Mouse (Mus musculus): ENCODE data around the gene Nnmt. TPM values are rescaled to one million over a fixed set of nuclear protein-coding genes. Genes with fewer than 3 reads are reported as not detected.

The Nnmt gene
- polyA plus RNA-seq, 1 experiment from 2014 or later = 6.1 TPM

GRCm38 (mm10) chr9:48649098-48649766 lies 44.3 kb upstream of the Nnmt start:
- 8% methylated on average over 22 of the region's 22 CpGs for WGBS
- Histone ChIP-seq H3K27ac (ENCODE audit: low read depth, low read length) (peak overlapping the region; percentile 7; the same call in 1 of the 2 replicates), H3K9ac (ENCODE audit: low read depth, low read length) (0 out of 2 replicates have a peak overlapping the region, but pooled peaks have one; percentile 40), H3K4me1 (replicated peaks; ENCODE audit: control insufficient read depth, insufficient read depth, low read length) (0 out of 2 replicates have a peak, but pooled peaks cover 5% of the 10 kb centered on the region), H3K9me3 (ENCODE audit: control insufficient read depth) (0 out of 2 replicates have a peak, but pooled peaks cover 3% of the 10 kb centered on the region), H3K4me3 (ENCODE audit: low read depth, low read length) (peak overlapping the region; percentile 17; the same call in 1 of the 2 replicates), H3K4me2 (replicated peaks; ENCODE audit: low read depth) (peak overlapping the region; percentile 56), H3K27me3 (replicated peaks; ENCODE audit: control insufficient read depth, insufficient read depth, low read length) (no peaks in the 10 kb centered on the region), H3K36me3 (ENCODE audit: control insufficient read depth, insufficient read depth) (no peaks in the 10 kb centered on the region)
- peak; percentile 22 for ATAC-seq
- no peak for TF ChIP-seq CTCF (IDR thresholded peaks at IDR 0.05; ENCODE audit: low read depth)

GRCm38 (mm10) chr9:48648285-48649097 lies 43.5 kb upstream of the Nnmt start:
- no peak for TF ChIP-seq CTCF (IDR thresholded peaks at IDR 0.05; ENCODE audit: low read depth)
- 0 out of 2 replicates have a peak overlapping the region, but pooled peaks have one; percentile 7 for H3K27ac ChIP-seq (ENCODE audit: low read depth, low read length)
- WGBS = 68% methylated on average over 12 of the region's 12 CpGs
- H3K27me3 ChIP-seq (replicated peaks; ENCODE audit: control insufficient read depth, insufficient read depth, low read length) = no peaks in the 10 kb centered on the region
- no peaks in the 10 kb centered on the region for H3K36me3 ChIP-seq (ENCODE audit: control insufficient read depth, insufficient read depth)
- no peak for ATAC-seq
- H3K4me1 ChIP-seq (replicated peaks; ENCODE audit: control insufficient read depth, insufficient read depth, low read length) = 0 out of 2 replicates have a peak, but pooled peaks cover 5% of the 10 kb centered on the region
- 0 out of 2 replicates have a peak, but pooled peaks cover 3% of the 10 kb centered on the region for H3K9me3 ChIP-seq (ENCODE audit: control insufficient read depth)
- H3K4me3 ChIP-seq (ENCODE audit: low read depth, low read length) = 0 out of 2 replicates have a peak overlapping the region, but pooled peaks have one; percentile 17
- peak overlapping the region; percentile 56 for H3K4me2 ChIP-seq (replicated peaks; ENCODE audit: low read depth)
- H3K9ac ChIP-seq (ENCODE audit: low read depth, low read length) = no peak overlapping the region

GRCm38 (mm10) chr9:48647648-48648284 lies 42.8 kb upstream of the Nnmt start:
- H3K36me3 ChIP-seq (ENCODE audit: control insufficient read depth, insufficient read depth) = no peaks in the 10 kb centered on the region
- no peak overlapping the region for H3K4me3 ChIP-seq (ENCODE audit: low read depth, low read length)
- no peak overlapping the region for H3K4me2 ChIP-seq (replicated peaks; ENCODE audit: low read depth)
- WGBS = 58% methylated on average over 10 of the region's 10 CpGs
- no peak for ATAC-seq
- no peak overlapping the region for H3K9ac ChIP-seq (ENCODE audit: low read depth, low read length)
- no peak overlapping the region for H3K27ac ChIP-seq (ENCODE audit: low read depth, low read length)
- no peak for TF ChIP-seq CTCF (IDR thresholded peaks at IDR 0.05; ENCODE audit: low read depth)
- 0 out of 2 replicates have a peak, but pooled peaks cover 5% of the 10 kb centered on the region for H3K4me1 ChIP-seq (replicated peaks; ENCODE audit: control insufficient read depth, insufficient read depth, low read length)
- H3K9me3 ChIP-seq (ENCODE audit: control insufficient read depth) = 0 out of 2 replicates have a peak, but pooled peaks cover 3% of the 10 kb centered on the region
- H3K27me3 ChIP-seq (replicated peaks; ENCODE audit: control insufficient read depth, insufficient read depth, low read length) = no peaks in the 10 kb centered on the region

- H3K4me1 ChIP-seq (replicated peaks; ENCODE audit: control insufficient read depth, insufficient read depth, low read length) = 0 out of 2 replicates have a peak, but pooled peaks cover 5% of the 10 kb centered on the region
- H3K9me3 ChIP-seq (ENCODE audit: control insufficient read depth) = 0 out of 2 replicates have a peak, but pooled peaks cover 3% of the 10 kb centered on the region
- no peak overlapping the region for H3K4me3 ChIP-seq (ENCODE audit: low read depth, low read length)
- no peak for ATAC-seq
- no peaks in the 10 kb centered on the region for H3K27me3 ChIP-seq (replicated peaks; ENCODE audit: control insufficient read depth, insufficient read depth, low read length)
- WGBS = 68% methylated on average over 16 of the region's 16 CpGs
- TF ChIP-seq CTCF (IDR thresholded peaks at IDR 0.05; ENCODE audit: low read depth) = no peak
- H3K27ac ChIP-seq (ENCODE audit: low read depth, low read length) = no peak overlapping the region
- H3K36me3 ChIP-seq (ENCODE audit: control insufficient read depth, insufficient read depth) = no peaks in the 10 kb centered on the region
- H3K4me2 ChIP-seq (replicated peaks; ENCODE audit: low read depth) = no peak overlapping the region
- no peak overlapping the region for H3K9ac ChIP-seq (ENCODE audit: low read depth, low read length)
These were observed 42.1 kb upstream of the Nnmt start for GRCm38 (mm10) chr9:48646781-48647647.

GRCm38 (mm10) chr9:48646251-48646650 lies 41.3 kb upstream of the Nnmt start:
- no peak overlapping the region for H3K4me3 ChIP-seq (ENCODE audit: low read depth, low read length)
- no peaks in the 10 kb centered on the region for H3K36me3 ChIP-seq (ENCODE audit: control insufficient read depth, insufficient read depth)
- no peaks in the 10 kb centered on the region for H3K27me3 ChIP-seq (replicated peaks; ENCODE audit: control insufficient read depth, insufficient read depth, low read length)
- WGBS = 27% methylated on average over 4 of the region's 4 CpGs
- H3K9ac ChIP-seq (ENCODE audit: low read depth, low read length) = no peak overlapping the region
- 0 out of 2 replicates have a peak, but pooled peaks cover 5% of the 10 kb centered on the region for H3K4me1 ChIP-seq (replicated peaks; ENCODE audit: control insufficient read depth, insufficient read depth, low read length)
- peak; percentile 37; the same call in 1 of the 2 replicates for ATAC-seq
- peak; percentile 100 for TF ChIP-seq CTCF (IDR thresholded peaks at IDR 0.05; ENCODE audit: low read depth)
- 0 out of 2 replicates have a peak, but pooled peaks cover 3% of the 10 kb centered on the region for H3K9me3 ChIP-seq (ENCODE audit: control insufficient read depth)
- no peak overlapping the region for H3K4me2 ChIP-seq (replicated peaks; ENCODE audit: low read depth)
- no peak overlapping the region for H3K27ac ChIP-seq (ENCODE audit: low read depth, low read length)

Measured in intestine, postnatal 0 days (tissue).